Mouse (Mus musculus): ENCODE measurements around the gene Fam189a1.

DNA sequence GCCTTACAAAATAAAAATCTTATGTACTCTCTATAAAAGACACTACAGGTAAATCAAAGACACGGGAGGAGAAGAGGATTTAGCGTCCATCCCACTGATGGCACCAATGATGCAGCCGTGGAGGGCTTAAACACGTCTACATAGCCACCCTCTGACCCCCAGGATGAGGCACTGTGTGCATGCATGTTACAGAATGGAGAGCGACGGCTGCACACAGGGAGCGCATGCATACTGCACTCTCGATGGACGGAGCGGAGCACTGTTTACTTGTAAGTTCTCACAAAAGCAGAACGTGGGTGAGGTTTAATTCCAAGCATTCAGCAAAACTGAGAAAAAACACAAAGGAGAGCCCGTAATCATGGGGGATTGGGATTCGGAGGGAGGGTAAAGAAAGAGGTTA, 235.2 kb downstream of the Fam189a1 start:
- TF ChIP-seq GATA1 (IDR thresholded peaks at IDR 0.05; ENCODE audit: low read length) (no peak), TAL1 (IDR thresholded peaks at IDR 0.05; ENCODE audit: low read length) (no peak)
